Mouse (Mus musculus) retina, postnatal 7 days (tissue): Measurements from ENCODE around the gene Stx3.

Experiments used
- DNase-seq: peaks from one replicate; pipeline ENCODE4 v3.0.0-alpha.2; 2012; ENCODE audit warnings: low read depth, low spot score

The Stx3 gene

DNA sequence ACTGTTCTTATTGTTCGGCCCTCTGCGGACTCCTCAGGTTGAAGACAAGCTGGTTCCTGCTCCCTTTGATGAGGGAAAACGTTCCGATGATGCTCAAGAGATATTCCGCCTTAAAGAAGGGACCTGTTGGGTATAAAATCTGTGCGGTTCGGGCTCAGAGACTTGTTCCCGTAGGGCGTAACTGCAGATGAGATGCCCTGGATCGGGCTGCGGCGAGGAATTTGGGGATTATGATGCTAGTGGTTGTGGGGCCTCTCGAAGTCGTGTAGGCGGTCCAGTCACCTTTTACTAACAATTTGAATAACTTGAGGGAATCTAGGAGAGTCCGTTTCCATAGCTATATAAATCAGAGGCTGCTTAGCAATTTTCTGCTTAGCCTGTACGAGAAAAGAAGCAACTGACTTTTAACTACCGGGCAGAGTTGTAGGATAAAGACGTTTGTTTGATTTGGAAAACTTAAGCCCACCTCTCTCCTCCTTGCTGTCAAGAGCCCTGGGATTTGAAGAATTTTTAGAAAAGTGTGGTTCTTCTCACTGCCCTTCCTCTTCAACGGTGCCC lies at the start of gene Stx3:
Gene Stx3, minus strand, starts transcription at position 261 of the 558 bp plus-strand sequence.
- no peak for DNase-seq

DNA sequence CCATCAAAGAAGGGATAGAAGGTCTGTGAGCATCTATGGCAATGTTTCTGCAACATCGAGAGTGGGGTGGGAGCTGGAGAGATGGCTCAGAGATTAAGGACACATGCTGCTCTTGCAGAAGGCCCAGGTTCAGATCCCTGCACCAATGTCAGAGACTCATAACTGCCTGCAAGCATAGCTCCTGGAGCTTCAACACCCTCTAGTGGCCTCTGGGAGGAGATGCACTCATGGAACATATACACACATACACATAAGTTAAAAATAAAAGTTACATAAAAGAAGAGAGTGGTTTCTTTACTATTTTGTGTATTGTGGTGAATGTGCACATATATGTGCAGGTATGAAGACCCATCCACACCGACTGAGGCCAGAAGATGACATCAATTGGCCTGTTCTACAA lies 48.6 kb upstream of the Stx3 start:
- no peak for DNase-seq

DNA sequence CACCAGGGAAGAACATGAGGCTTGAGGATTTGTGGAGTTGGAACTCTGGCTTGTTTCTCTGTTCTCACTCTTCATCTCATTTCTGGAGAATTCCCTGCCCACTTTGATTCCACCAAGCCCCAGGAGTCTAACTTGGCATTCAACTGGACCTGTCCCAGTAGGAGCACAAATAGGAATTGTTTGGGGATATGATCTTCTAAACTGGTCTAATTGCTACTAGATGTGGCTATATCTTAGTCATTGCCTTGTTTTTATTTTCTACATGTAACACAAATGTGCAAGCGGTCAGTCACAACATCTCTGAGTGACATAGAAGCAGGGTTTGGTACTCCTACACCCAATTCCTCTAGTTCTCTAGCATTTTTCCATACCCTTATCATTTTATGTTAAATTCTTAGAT lies 41.8 kb upstream of the Stx3 start, which contains the start of gene Olfr1418:
Gene Olfr1418, minus strand, starts transcription at position 101 of the 400 bp plus-strand sequence.
- DNase-seq: no peak

DNA sequence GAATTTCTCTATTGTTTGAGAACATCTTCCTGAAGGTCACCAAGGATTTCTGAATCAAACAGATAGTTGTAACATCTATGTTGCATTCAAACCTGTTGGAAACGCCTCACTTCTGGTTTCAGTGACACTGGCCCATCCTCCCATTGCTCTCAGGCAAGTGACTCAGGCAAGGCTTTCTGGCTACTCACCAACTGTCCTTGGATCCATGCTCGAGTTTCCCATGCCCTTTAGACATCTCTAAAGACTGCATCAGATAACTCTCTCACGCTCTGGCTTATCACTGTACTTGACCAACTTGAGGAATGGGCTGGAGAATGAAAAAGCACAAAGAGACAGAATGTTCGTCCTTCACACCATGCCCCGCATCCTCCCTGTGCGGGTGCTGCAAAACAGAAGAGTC lies 37.3 kb upstream of the Stx3 start:
- no peak for DNase-seq

DNA sequence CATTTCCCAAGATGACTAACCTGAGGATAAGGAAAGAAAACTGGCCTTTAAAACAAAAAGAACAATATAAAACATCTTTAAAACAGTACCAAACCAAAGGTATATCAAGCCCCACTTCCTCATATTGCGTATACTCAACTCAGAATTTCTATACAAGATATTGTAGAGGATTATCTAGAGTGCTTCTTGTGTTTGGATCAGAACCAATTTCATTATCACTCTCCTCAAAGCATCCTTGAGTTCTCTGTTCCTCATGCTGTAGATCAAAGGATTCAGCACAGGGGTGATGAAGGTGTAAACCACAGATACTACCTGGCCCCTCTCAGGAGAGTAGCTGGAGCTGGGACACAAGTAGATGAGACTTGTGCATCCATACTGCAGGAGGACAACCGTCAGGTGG lies 35.6 kb upstream of the Stx3 start:
- no peak for DNase-seq

DNA sequence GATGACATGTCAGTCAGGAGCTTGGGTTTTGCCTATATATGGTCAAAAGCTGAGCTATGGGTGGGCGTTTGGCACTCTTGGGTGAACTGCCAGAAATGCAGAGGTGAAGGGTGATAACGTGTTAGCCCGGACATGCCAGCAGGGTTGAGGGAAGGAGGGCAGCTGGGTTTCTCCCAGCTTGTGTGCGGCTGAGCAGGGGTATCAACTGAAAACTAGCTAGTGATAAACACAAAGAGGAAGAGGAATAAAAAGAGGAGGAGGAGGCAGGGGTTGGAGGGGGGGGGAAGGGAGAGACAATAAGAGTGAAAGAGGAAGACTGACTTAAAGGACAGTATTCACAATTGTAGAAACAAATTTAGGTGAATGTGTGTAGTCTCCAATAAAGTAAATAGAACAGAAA lies 33.4 kb upstream of the Stx3 start:
- no peak for DNase-seq

DNA sequence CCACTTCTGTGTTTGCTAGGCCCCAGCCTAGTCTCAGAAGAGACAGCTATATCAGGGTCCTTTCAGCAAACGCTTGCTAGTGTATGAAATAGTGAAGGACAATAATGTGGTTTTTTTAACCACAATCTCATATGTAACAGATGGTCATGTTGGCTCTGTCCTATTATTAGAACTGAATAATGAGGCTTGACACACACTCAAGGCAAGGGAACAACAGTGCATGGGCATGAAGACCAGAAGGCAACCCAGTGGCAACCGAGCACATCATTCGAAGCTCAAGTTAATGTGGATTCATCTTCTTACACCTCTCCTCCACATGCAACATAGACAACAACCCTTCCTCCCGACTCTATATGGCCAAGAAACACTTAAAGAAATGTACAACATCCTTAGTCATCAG lies 27.1 kb upstream of the Stx3 start:
- no peak for DNase-seq

DNA sequence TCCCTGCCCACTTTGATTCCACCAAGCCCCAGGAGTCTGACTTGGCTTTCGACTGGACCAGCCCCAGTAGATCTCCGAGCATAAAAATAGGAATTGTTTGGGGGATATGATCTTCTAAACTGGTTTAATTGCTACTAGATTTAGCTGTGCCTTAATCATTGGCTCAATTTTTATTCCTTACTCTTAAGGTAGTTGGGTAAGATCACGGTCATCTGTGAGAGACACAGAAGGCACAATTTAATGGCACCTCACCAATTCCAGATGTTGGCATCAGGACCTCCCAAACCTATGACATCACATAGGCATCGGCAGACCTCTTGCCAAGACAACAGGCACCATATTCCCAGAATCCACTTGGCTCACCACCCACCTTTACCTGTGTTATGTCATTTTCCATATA lies 19.9 kb upstream of the Stx3 start, which contains the start of gene Olfr1417:
Gene Olfr1417, minus strand, starts transcription at position 101 of the 400 bp plus-strand sequence.
- DNase-seq: no peak

DNA sequence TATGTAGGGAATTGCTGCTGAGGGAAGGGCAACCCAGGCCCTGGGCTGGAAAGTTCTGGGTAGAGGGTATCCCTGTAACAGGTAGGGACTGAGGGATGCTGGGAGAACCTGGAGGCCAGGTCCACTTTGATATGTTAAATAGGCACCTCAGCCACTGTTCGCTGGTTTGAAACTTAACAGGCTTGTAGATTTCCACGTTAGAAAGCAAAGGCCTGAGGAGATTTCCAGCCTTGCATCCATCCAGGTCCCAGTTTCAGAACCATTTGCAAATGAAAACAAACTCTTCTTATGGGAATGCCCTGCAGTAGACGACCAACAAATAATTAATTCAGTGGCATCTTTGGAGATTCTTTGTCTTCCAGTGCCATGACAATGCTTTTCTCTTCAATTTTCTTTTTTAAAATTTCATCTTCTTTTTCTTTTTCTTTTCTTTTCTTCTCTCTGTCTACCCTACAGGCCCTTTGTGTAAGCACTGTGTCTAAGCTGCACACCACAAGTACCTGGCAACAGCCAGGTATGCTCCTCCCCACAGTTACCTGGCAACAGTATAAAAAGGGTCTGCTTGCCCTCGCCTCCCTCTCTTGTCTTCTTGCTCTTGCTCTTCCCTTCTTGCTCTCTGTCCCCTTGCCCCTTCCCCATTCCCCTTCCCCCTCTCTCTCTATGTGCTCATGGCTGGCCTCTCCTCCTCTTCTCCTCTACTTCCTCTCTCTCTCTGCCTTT lies 4.3 kb upstream of the Stx3 start:
- no peak for DNase-seq

DNA sequence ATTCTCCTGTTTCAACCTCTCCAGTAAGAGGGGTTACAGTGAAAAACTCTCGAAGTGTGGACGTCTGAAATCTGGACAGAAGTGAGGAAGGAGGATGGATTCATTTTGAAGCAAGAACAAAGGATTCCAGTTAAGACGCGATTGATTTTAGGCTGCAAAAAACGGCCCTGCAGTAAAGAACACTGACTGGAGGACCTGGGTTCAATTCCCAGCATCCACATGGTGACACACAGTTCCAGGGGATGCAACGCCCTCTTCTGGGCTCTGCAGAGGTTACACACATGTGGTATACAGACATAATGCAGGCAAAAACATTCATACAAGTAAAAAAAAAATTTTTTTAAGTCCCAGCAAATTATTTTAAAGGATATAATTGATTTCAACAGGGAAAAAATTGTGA lies 1.0 kb upstream of the Stx3 start:
- DNase-seq: no peak

DNA sequence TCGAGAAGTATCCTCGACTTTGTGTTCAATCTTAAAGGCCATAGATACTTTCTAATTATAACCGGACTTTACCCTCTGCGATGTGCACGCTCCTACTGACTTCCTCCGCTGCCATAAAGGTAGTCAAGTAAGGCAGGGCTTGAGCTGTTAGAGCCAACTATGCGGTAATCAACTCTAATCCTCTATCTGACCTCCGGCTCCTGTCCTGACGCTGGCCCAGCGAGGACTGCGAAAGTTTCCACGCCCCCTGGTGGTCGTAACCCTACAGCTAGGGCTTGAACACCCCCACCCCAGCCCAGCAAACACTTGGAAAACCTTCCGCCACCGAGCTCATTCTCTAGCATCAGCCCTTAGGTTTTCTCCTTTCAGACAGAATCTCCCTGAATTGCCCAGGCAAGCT lies 597 bp upstream of the Stx3 start:
- DNase-seq: peak; percentile 82

DNA sequence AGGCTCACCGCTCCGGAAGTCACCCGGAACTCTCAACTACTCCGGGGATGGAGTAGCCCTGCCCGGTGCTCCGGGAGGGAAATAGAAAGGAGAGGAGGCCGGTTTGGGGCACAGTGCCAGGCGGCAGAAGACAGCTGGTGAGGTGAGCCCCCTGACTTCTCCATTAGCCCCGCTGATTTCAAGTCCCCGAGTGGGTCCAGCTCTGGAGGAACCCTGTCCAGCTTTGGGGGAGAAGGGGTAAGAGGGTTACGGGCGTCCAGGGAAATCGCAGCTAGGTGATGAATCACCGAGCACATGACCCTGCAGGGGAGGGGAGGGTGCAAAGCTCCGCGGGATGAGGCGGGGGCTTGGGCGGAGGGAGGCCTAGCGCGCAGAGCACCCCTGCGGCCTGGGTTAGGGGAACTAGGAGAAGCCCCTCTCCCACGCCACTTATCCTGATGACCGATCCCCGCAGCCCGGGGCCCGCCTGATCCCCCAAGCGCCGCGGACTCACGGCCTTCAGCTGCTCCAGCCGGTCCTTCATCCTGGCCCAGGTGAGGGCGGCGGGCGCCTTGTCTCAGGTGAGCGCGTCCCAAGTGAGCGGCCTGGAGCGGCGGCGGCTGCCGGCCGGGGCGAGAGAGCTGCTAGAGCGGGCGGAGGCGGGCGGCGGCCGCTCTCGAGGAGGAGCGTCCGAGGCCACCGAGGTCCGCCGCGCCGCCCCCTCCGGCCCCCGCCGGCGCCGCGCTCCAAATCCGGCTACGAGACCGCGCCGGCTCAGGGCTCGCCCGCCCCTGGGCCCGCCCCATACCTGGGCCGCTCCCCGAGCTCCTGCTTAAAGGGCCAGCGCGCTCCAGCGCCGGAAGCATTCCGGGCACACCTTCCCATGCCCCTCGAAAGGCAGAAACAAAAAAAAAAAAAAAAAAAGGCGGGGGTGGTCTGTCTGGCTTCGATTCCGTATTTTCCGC lies 732 bp downstream of the Stx3 start:
- DNase-seq: no peak

DNA sequence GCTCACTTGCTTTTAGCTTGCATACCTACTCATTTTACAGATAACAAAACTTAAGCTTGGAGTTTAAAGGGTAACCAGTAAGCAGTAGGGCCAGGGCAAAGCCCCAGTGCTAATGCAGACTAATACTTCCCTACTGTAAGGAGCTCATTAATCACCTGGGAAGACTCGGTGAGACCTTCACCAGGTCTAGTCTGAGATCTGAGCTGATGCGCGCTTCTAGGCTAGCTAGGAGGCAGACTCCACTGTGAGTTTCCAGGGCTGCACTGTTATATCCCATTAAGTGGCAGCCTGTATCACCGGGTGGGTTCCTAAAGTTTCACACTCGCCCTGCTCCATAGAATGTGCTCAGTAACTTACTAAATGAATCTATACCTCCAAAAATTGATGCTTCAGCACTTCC lies 1.6 kb downstream of the Stx3 start:
- no peak for DNase-seq

DNA sequence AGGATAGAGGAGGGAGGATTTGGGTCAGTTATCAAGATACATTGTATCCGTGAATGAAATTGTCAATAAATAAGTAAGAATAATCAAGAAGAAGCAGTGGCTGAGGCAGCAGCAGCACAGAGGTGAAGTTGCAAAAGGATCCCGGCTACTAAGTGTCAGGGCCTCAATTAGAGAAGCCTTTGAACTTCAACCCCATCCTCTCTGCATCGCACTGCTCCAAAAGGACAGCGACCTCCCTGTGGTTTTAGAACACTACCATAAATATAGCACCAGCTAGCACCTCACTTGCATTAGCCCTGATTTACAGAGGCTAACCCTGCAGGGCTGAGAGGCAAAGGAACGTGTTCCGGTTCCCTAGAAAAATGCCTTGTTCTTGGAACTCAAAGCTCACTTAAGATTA lies 2.5 kb downstream of the Stx3 start:
- no peak for DNase-seq

DNA sequence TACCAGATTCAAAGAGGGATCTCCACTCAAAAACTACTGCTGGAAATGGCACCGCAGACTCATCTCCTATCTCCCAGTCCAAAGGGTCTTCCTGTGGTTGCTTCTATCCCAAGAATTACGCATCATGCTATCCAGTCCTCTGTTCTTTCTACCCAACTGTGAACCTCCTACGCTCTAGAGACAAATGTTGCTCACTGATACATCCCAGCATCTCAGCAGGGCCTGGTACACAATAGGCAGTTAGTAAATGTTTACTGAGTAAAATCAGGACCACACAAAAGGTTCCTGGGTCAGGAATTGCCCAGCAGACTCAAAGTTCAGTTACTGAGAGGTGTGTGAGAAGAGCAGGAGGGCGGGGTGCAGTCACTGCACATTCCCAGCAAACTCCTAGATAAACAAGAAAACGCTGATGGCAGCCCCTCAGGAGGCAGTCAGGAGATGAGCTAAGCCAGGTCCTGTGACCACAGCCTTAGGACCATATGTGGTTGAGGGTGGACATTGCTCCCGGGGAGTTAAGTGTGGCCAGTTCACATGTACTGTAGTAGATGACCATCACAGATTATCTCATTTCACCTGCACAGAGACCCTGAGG lies 4.4 kb downstream of the Stx3 start:
- DNase-seq: no peak

DNA sequence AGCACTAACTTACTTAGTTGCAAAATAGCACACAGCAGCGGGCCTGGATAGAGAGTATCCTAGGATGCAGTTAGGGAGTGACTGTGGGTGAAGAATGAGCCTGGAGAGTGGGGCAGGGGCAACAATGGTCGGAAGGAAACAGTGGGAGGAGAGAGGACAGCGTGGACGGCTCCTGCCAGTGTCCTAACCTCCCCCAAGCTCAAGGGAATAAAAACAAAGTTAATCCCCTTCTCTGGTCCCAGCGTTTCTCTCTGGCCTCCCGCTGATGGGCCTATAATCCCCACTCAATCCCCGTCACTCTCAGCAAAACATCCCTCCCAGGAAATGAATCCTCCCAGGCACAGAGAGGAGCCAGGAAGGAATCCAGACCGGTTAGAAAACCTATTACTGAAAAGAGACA lies 5.6 kb downstream of the Stx3 start:
- peak; percentile 66 for DNase-seq

DNA sequence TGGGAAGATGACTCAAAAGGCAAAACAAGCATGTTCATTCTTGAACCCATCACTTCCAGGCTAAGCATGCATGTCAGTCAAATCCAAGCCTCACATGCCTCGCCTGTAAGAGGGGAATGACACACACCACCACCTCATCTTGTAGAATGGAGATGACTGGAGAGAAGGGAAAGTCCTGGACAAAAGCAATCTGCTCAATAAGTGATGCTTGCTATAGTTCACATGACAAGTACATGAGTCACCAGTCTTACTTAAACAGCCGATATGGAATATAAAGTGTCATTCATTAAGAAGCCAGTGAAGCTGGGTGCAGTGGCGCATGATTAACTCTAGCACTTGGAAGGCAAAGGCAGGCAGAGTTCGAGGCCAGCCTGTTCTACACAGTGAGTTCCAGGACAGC lies 6.1 kb downstream of the Stx3 start:
- no peak for DNase-seq

DNA sequence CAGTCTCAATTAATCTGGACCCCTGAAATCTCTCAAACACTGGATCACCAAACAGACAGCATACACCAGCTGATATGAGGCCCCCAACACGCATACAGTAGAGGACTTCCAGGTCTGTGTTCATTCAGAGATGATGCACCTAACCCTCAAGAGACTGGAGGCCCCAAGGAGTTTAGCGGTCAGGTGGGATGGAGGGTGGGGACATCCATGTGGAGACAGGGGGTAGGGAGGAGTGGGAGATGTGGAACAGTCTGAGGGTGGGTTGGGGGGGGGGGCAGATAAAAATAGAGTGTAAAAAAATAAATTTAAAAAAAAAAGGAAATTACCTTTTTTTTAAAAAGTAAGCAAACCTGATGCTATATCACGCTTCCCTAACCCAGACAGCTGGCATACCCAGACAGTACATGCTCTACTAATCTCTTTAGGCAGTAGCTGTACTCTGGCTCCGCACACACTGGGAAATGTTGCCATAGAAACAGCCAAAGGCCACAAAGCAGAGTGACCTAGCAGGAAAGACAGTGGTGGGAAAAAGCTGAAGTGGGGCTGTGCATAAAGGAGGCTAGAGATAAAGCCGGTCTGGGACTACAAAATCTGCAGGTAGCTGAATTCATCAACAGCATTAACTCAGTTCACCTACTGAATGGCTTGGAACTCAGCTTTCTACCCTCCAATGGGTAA lies 7.4 kb downstream of the Stx3 start:
- DNase-seq: peak; percentile 65

DNA sequence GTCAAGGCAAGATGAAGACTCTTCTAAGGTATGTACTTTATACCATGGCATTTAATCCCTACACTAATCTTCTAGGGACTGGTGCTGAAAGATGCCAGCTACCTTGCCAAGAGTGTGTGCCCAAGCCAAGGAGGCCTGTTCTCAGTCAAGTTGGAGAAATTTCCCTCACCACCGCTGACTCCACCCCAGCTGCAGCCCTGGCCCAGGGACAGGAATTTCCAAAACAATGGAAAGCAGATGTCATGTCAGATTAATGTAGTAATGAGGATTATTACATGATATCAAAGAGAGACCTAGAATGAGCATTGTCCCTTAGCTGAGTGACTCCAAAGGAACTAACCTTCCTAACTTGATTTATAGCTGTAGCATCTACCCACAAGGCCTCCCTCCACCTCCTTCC lies 8.3 kb downstream of the Stx3 start:
- no peak for DNase-seq

DNA sequence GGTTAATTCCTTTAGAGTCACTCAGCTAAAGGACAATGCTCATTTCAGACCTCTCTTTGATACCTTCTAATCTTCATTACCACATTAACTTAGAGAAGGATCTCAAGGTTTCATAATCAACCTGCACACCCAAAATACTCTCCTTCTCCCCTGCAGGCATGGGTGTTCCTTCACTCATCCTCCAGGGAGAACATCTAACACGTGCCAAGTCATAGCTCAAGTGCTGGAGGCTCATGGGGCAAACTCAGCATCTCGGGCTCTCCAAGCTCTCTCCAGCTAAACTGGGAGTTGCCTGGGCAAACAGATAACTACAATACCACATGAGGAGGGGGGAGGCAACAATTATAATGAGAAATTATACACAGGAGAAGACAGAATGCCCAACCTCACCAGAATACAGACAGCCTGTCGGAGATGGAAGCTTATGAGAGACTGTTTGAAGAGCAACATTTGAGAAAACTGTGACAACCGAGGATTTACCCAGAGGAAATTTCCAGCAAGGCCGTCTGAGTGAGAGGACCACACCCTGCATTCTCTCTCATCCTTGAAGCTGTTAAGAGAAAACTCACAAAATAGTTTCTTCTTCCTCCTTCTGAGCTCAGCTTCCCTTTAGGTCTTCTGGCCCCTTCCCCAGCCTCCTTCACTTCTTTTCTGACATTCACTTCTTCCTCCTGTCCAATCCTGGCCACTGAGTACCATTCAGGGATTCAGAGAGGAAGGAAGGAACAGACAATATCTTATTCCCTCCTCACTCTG lies 9.0 kb downstream of the Stx3 start:
- DNase-seq: no peak

DNA sequence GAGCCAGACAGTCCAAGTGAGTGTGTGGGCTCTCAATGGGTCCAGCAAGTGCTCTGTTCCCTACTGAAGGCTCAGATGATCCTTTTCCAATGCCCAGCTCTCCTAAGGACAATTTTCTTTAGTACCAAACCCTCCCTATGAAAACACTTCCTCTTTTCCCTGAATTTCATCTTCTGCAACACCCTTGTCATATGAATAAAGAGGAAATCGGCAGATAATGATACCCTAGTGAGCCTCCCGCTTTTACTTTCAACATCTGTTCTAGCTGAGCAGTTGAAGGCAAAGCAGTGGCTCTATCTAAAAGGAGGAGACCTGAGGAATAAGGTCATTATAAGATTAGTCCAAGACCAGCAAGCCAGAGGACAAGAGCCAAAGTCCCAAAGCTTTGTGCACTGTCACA lies 10.8 kb downstream of the Stx3 start:
- DNase-seq: no peak
